Mouse (Mus musculus) subcutaneous adipose tissue, adult 2 months (tissue): ENCODE results near the gene Gm28778. TPM values are rescaled to one million over a fixed set of nuclear protein-coding genes. Genes with fewer than 3 reads are reported as not detected.

Source experiments
- polyA plus RNA-seq: library from polyadenylated mRNA; depleted of rRNA; stranded (reverse); fragments of >200 nt; gene quantifications from 2 replicates; pipeline ENCODE4 v1.2.3, GENCODE M21; 2012; ENCODE audit warnings: low replicate concordance; rRNA removed

The Gm28778 gene
- 5.8 and 15.5 TPM in 2 replicates for polyA plus RNA-seq

DNA sequence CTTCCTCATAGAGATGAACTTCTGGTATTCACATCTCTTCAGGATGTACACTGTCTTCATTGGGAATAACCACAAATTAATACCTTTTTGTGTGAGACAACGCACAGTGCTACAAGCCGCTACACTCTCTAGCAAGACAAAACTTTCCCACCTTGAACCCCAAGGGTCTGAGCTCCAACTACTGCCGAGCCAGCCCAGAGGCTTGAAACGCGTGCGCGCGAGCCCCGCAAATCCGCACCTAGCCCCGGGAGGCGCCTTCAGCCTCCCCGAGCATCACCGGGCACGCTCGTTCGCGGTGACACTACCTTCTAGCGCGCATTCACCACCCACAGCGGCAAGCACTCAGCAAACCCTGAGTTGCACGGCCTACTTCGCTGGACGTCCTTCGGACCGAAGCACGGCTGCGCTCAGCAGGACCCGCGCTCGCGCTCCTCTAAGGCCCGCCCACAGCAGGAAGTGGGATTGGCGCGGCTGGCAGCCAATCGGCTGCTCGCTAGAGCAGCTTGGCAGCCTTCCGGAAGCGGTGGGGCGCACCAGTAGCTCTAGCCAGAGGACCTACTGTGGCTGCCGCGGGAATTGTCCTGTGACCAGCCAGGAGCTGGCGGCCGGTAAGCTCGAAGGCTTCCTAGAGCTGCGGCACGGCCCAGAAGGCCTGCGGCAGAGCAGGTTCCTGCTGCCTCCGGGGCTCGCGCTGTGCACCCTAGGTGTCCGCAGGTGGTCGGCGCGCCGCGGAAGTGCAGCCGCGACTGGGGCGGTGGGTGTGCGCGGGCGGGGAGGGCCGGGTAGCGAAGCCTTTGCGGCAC lies at the start of gene Gm28778, which contains the start of the genes Pms1 and Ormdl1:
Gene Gm28778, plus strand, starts transcription at position 531 of the 803 bp plus-strand sequence.
Gene Pms1, minus strand, starts transcription at position 438 of the 803 bp plus-strand sequence.
Gene Ormdl1, plus strand, starts transcription at position 515 of the 803 bp plus-strand sequence.

DNA sequence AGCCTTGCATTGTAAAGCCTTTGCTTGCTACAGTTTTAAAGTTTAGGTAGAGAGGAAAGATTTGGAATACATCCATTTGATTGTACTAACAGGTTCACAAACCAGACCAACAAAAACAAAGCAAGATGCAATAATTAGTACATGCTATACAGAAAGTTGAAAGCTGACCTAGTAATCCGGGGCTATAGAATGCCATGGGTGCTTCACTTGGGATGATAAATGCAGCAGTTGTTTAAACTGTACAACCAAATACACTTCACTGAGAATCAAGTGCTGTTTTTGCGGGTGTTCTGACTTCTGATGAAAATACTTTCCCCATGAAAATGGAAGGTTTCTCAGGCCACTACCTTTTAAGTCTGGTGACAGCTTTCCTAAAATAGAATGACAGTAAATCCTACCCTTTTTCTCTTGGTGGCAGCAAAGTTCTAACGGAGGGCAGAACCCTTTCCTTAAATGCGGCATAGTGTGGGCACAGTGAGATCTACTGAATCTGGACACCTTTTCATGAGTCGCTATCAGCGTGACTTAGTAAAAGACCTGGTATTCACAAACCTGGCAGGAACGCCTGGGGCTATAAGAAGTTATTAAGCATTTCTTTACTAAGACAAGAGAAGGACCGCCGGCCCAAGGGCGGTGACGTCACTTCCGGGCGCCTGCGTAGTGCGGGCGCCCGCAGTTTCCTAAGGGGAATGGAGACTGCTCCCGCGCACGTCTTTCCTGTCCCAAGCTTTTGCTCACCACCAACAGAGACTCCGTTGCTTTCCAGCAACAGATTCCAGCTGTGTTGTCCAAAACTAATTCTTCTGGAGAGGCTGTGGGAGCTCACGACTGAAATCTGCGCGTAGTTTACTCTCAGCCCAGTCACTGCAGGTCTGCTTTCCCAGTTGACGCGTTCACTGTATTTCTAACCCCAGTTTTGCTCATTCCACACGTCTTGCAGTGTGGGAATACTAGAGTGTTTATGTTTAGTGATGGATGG lies 16.4 kb downstream of the Gm28778 start, which contains the start of gene Osgepl1:
Gene Osgepl1, plus strand, starts transcription at position 636 of the 979 bp plus-strand sequence.

DNA sequence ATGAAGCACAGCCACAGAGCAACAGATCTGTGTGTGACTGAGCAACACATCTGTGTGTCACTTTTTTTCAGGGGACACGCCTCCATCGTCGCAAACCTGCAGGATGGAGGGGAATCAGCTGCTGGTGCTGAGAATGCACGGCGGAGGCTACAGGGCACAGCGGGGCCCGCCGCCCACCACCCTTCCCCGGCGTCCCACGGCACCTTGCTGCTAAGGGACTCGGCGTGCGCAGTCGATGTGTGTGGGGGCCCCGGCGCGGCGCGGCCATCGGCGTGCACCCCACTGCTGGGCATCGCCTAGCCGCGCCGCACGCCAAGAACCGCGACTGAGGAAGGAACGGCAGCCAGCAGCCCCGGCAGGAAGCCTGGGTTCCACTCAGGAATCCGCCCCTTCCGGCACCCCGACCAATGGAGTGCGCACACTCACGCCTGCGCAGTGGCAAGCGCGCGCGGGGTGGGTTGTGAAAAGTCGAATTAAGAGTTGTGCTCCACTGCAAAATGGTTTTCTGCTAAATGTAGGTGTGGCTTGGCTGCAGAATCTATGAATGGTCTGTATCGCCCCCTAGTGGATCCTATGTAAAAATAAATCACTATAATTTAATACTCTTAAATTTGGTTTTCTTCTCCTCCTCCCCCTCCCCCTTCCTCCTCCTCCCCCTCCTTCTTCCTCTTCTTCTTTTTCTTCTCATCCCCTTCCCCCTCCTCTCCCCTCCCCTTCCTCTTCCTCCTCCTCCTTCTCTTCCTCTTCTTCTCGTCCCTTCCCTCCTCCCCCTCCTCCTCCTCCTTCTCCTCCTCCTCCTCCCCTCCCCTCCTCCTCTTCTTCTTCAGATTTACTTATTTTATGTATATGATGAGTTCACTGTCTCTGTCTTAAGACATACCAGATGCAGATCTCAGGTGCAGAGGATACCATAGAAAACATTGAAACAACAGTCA lies 55.7 kb downstream of the Gm28778 start, which contains the start of the genes Asdurf, Gm28551 and Asnsd1:
Gene Asdurf, minus strand, starts transcription at position 293 of the 935 bp plus-strand sequence.
Gene Gm28551, minus strand, starts transcription at position 341 of the 935 bp plus-strand sequence.
Gene Asnsd1, minus strand, starts transcription at position 426 of the 935 bp plus-strand sequence.

Other genes with a start within 250 kb of the Gm28778 start
- 0.04 and 0.21 TPM in 2 replicates for gene Mstn, start 235.5 kb upstream of the Gm28778 start, polyA plus RNA-seq
- not detected in 2 replicates for gene 1700019A02Rik, start 109.5 kb upstream of the Gm28778 start, polyA plus RNA-seq
- gene Pms1, start 93 bp upstream of the Gm28778 start, polyA plus RNA-seq = 0.32 and 1.1 TPM in 2 replicates
- gene Ormdl1, start within 50 bp of the Gm28778 start, polyA plus RNA-seq = 5.3 and 6.8 TPM in 2 replicates
- 7.0 and 9.3 TPM in 2 replicates for gene Osgepl1, start 16.5 kb downstream of the Gm28778 start, polyA plus RNA-seq
- not detected in 2 replicates for gene Asdurf, start 55.5 kb downstream of the Gm28778 start, polyA plus RNA-seq
- not detected in 2 replicates for gene Gm28551, start 55.6 kb downstream of the Gm28778 start, polyA plus RNA-seq
- gene Asnsd1, start 55.6 kb downstream of the Gm28778 start, polyA plus RNA-seq = 9.9 and 10.7 TPM in 2 replicates